Mouse (Mus musculus): Measurements from ENCODE around the gene Mfap1b. TPM values are rescaled to one million over a fixed set of nuclear protein-coding genes. Genes with fewer than 3 reads are reported as not detected.

Gene Mfap1b
- polyA plus RNA-seq, 1 experiment from 2014 or later: 77.1 TPM

Small RNAs within 50 kb of the gene (microRNA-seq; reads per million reads assigned to microRNA genes)
- gene Gm22953: not detected

Other genes starting within 250 kb of the Mfap1b start
- 161 and 185 TPM in 2 replicates for gene Trp53bp1, start 202.7 kb downstream of the Mfap1b start, polyA plus RNA-seq (2014; fragmentation: Nextera tagmentation; extraction: Ambion mirVana)
- gene Map1a, start 184.5 kb downstream of the Mfap1b start, polyA plus RNA-seq (2014; fragmentation: Nextera tagmentation; extraction: Ambion mirVana): 39.7 and 65.1 TPM in 2 replicates
- 20.3 and 23.5 TPM in 2 replicates for gene Ppip5k1, start 118.7 kb downstream of the Mfap1b start, polyA plus RNA-seq (2014; fragmentation: Nextera tagmentation; extraction: Ambion mirVana)
- gene Ckmt1, start 116.4 kb downstream of the Mfap1b start, polyA plus RNA-seq (2014; fragmentation: Nextera tagmentation; extraction: Ambion mirVana): 83.5 and 108 TPM in 2 replicates
- not detected in 2 replicates for gene Strc, start 86.9 kb downstream of the Mfap1b start, polyA plus RNA-seq (2014; fragmentation: Nextera tagmentation; extraction: Ambion mirVana)
- 219 and 309 TPM in 2 replicates for gene Pdia3, start 60.3 kb downstream of the Mfap1b start, polyA plus RNA-seq (2014; fragmentation: Nextera tagmentation; extraction: Ambion mirVana)
- gene Catsper2, start 60.3 kb downstream of the Mfap1b start, polyA plus RNA-seq (2014; fragmentation: Nextera tagmentation; extraction: Ambion mirVana): 4.8 and 7.8 TPM in 2 replicates
- gene Ell3, start 29.8 kb downstream of the Mfap1b start, polyA plus RNA-seq (2014; fragmentation: Nextera tagmentation; extraction: Ambion mirVana): 1.2 and 2.1 TPM in 2 replicates
- 303 and 333 TPM in 2 replicates for gene Serf2, start 24.9 kb downstream of the Mfap1b start, polyA plus RNA-seq (2014; fragmentation: Nextera tagmentation; extraction: Ambion mirVana)
- 89.1 and 105 TPM in 2 replicates for gene Hypk, start 20.8 kb downstream of the Mfap1b start, polyA plus RNA-seq (2014; fragmentation: Nextera tagmentation; extraction: Ambion mirVana)
- gene Serinc4, start 17.3 kb downstream of the Mfap1b start, polyA plus RNA-seq (2014; fragmentation: Nextera tagmentation; extraction: Ambion mirVana): 0.95 and 1.7 TPM in 2 replicates
- 28.3 and 33.0 TPM in 2 replicates for gene Mfap1a, start 32.6 kb upstream of the Mfap1b start, polyA plus RNA-seq (2014; fragmentation: Nextera tagmentation; extraction: Ambion mirVana)
- gene Wdr76, start 32.7 kb upstream of the Mfap1b start, polyA plus RNA-seq (2014; fragmentation: Nextera tagmentation; extraction: Ambion mirVana): 4.0 and 4.2 TPM in 2 replicates

All from neural tube, embryonic 14.5 days (tissue).